Mouse (Mus musculus) neutrophil, adult 5-6 weeks (primary cell): ENCODE measurements around the gene Selenoo. TPM values are rescaled to one million over a fixed set of nuclear protein-coding genes. Genes with fewer than 3 reads are reported as not detected.
A peak's percentile ranks its signal among the peaks of the same experiment; 100 is the strongest.

Experiments used
- ATAC-seq: fragments of 151-379, 151-347 bp; 2 replicates; pipeline ENCODE4 v1.8.0; 2017; ENCODE audit warnings: mild to moderate bottlenecking, moderate TSS enrichment; ENCODE audit not compliant: insufficient number of reproducible peaks, poor library complexity, low FRiP score, severe bottlenecking; ENCODE audit errors: extremely low read depth
- total RNA-seq: library from RNA; stranded (forward); fragments of 200-1000 nt; gene quantifications from 2 replicates; pipeline ENCODE4 v1.2.3, GENCODE M21; 2017

Gene Selenoo
- total RNA-seq = 22.9 and 26.8 TPM in 2 replicates

DNA sequence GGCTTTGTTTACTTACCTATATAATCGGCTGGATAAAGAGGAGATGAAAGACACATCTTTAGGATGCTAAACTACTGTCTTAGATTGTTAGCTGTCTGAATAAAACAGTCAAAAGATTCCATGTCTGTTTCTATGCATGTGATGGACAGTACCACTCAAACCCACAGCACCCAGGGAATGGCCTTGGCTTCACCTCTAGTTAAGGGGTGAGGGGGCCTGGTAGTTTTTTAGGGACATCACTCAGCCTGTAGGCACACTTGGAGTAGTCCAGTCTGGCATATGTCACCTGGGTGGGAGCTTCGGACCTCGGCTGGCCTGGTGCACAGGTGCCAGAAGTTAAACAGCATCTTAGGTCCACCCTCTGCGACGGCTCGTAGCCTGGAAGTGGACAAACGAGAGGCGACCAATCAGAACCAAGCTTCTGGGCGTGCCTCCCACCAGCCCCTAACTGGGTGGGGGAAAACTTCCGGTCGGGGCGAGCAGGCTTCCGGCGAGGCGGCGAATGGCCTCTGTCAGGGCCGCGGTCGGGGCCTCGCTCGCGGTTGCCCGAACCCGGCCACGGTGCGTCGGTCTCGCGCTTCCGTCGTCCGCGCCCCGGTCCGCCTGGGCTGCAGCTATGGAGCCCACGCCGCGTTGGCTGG is at the start of gene Selenoo:
Selenoo (plus strand) TSS at position 478 of the 641 bp plus-strand sequence.
- ATAC-seq = peak; percentile 79

DNA sequence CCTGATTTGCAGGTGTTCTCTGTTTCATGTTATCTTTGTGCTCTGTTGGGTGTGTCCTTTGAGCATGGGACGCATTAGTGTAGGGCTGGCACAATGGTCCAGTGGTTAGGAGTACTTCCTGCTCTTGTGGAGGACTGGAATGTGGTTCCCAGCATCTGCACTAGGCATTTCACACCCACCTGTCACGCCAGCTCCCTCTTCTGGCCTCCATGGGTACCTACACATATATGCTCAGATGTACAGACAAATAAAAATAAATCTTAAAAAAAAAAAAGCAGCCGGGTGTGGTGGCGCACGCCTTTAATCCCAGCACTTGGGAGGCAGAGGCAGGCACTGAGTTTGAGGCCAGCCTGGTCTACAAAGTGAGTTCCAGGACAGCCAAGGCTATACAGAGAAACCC is 44.5 kb upstream of the Selenoo start:
- no peak for ATAC-seq

- no peak for ATAC-seq
Measured at GRCm38 (mm10) chr15:89046356-89046755, 42.5 kb upstream of the Selenoo start.

GRCm38 (mm10) chr15:89054666-89055065 is 34.2 kb upstream of the Selenoo start:
- ATAC-seq = no peak

- no peak for ATAC-seq
Measured at GRCm38 (mm10) chr15:89058736-89059135, 30.1 kb upstream of the Selenoo start.

- no peak for ATAC-seq
Measured at GRCm38 (mm10) chr15:89059161-89059931, 29.5 kb upstream of the Selenoo start, which contains the start of gene Panx2. Panx2 (plus strand) TSS chr15:89059734.

GRCm38 (mm10) chr15:89060032-89060681 is 28.7 kb upstream of the Selenoo start:
- ATAC-seq = no peak

DNA sequence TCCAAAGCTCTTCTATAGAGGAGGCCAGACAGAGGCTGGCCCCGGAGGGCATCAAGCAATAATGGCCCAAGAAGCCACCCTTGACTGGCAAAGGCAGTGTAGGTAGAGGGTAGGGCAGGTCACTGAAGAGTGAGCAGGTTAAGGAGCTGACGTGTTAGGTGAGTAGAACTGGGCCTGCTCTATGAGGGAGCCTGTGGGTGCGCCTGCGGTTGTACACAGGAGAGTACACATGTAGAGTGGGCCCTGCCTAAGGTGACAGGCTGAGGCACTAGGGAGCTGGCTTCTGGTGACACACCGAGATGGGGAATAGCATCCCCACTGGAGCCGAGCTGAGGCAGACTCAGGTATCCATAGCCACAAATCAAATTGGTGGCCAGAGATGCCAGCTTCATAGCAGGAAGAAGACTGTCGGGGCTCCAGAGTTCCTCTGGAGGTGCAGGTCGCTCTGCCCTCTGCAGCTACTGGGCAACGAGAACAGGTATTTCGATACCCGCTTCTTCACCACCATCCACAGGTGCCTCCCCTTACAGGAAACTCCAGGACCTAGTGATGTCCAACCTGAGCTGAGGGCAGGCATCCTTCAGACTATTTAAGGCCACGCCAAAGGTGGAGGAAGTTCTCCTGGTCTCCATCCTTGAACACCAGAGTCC is 27.9 kb upstream of the Selenoo start:
- ATAC-seq = no peak

DNA sequence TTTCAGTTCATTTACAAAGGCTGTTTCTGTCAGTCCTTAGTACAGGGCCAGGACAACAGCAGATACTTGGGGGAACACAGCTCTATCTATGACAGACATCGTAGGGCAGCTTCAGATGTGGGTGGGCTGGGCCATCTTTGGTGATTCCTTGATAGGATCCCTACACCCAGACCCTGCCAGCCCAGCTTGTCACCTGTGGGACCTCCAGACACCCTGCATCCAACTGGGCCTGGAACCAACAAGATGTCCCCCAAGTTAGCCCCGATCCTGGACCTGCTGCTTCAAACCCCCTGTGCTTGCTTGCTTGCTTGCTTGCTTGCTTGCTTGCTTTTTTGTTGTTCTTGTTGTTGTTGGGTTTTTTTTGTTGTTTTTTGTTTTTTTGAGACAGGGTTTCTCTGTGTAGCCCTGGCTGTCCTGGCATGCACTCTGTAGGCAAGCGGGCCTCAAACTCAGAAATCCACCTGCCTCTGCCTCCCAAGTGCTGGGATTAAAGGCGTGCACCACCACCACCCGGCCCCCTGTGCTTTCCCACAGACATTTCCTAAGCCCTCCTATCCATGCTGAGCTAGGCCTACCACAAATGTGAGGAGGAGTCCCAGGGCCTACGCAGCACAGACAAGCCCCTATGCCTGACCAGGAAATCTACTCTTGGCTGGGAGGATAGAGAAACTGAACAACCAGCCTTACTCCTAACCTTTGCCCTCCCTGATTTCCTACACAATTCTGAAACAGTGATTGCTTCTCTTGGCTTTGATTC is 26.9 kb upstream of the Selenoo start:
- no peak for ATAC-seq

DNA sequence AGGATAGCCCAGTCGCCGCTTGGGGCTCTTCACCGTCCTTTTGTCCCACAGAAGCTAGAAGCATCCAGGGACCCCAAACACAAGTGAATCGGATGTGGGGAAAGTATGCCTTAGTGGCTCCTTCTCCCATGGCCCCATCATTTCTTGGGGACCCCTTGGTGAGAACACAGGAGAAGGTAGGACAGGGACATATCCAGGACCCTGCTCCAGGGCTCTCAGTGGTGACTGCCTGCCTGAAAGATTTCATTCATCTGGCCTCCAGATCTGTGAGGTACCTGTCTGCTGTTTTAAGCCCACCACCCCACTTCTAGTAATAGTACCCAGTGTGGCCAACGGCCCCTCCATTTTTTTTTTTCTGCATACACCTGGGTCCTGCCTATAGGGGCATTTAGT is 26.4 kb upstream of the Selenoo start:
- no peak for ATAC-seq

GRCm38 (mm10) chr15:89063001-89063400 is 25.9 kb upstream of the Selenoo start:
- no peak for ATAC-seq

DNA sequence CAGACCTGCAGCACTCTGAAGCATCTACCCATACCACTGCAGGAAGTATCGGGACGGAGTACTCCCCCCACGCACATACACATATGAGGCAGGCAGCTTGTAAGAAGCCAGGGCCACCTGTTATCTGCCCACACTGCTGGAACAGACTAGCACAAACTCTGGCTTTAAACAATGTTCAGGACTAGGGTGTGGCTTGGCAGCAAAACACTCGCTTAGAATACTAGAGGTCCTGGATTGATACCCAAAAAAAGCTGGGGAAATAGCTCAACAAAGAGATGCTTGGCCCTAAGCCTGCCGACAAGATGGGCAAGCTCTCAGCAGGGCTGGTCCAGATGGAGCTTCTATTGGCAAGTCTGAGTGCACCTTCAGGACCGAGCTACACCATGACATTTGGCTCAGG is 25.3 kb upstream of the Selenoo start:
- no peak for ATAC-seq

DNA sequence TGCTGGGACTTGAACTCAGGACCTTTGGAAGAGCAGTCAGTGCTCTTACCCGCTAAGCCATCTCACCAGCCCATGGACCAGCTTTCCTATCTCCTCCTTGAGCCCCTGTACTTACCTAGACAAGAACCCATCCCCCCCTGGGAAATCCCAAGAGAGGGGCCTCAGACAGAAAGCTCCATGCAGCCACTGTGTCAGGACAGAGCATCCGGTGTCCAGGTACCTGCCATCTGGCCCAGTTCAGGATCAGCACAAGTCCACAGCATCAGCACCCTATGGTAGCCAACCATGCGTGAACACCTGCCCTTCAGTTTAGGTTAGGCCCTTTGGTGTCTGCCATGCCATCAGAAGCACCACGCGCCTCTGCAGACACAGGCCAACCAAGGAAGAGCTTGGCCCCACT is 24.0 kb upstream of the Selenoo start:
- no peak for ATAC-seq

DNA sequence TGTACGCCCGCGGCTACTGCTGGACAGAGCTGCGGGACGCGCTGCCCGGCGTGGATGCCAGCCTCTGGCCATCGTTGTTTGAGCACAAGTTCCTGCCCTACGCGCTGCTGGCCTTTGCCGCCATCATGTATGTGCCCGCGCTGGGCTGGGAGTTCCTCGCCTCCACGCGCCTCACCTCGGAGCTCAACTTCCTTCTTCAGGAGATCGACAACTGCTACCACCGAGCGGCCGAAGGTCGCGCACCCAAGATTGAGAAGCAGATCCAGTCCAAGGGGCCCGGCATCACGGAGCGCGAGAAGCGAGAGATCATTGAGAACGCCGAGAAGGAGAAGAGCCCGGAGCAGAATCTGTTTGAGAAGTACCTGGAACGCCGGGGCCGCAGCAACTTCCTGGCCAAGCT is 21.3 kb upstream of the Selenoo start:
- no peak for ATAC-seq

DNA sequence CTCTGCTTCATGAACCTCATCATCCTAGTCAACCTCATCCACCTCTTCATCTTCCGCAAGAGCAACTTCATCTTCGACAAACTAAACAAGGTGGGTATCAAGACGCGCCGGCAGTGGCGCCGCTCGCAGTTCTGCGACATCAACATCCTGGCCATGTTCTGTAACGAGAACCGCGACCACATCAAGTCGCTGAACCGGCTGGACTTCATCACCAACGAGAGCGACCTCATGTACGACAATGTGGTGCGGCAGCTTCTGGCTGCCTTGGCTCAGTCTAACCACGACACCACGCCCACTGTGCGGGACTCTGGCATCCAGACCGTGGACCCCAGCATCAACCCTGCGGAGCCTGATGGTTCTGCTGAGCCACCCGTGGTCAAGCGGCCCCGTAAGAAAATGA is 20.7 kb upstream of the Selenoo start:
- no peak for ATAC-seq

DNA sequence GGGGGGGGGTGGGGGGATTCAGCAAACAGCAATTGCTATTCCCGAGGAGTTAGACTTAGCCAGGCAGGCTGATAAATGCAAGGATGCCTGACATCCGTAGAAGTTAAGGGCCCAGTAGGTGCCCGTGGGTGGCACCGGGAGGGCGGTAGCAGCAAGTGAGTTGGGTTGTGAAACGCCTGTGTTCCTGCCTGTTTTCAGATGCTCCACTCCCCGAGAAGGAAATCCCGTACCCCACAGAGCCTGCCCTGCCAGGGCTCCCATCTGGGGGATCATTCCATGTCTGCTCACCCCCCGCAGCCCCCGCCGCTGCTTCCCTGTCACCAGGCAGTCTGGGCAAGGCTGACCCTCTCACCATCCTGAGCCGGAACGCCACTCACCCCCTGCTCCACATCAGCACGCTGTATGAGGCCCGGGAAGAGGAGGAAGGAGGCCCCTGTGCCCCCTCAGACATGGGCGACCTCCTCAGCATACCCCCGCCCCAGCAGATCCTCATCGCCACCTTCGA is 19.5 kb upstream of the Selenoo start:
- ATAC-seq = no peak

GRCm38 (mm10) chr15:89070606-89071005 is 18.3 kb upstream of the Selenoo start:
- ATAC-seq = no peak

DNA sequence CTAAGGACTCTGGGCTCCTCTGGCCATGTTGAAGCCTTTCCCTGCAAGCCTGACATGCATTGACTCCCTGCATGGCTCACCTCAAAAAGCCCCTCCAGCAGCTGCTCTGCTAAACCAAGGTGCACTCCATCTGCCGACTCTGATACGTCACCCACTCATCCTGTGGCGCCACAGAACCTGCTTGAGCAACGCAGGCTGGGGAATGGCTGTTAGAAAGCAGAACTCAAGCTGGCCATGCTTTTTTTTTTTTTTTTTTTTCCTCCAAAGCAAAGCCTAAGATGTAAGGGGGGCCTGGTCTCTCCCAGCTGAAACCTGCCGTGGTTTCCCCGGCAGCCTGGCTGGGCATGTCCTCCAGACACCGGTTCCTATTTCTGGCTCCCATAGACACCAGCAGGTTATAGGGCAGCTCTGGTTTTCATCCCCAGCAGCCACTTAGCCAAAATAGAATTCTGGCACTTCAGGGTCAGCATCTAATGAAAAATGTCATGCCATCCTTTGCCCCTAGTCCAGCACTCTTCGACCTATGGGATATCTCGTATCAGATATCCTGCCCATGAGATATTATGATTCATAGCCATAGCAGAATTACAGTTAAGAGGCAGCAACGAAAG is 14.8 kb upstream of the Selenoo start:
- no peak for ATAC-seq
